Mouse (Mus musculus) CD4-positive helper T cell, adult 2 months (primary cell): ENCODE results near the gene Cops3.

Source experiments
- DNase-seq: peaks from one replicate; pipeline ENCODE4 v3.0.0-alpha.2; 2012; ENCODE audit warnings: low read depth, missing footprints, low spot score

Cops3 gene

GRCm38 (mm10) chr11:59811211-59811610 lies 28.4 kb downstream of the Cops3 start:
- no peak for DNase-seq

- peak; percentile 33 for DNase-seq
Measured at GRCm38 (mm10) chr11:59810480-59811158, 29.0 kb downstream of the Cops3 start.

GRCm38 (mm10) chr11:59809670-59810474 lies 29.8 kb downstream of the Cops3 start, which contains the start of gene Flcn:
TSS of gene Flcn (minus strand) at chr11:59810016.
- DNase-seq, result peak; percentile 91

- DNase-seq, result peak; percentile 75
Measured at GRCm38 (mm10) chr11:59809071-59809669, 30.5 kb downstream of the Cops3 start.

GRCm38 (mm10) chr11:59808170-59808960 lies 31.3 kb downstream of the Cops3 start:
- no peak for DNase-seq

- no peak for DNase-seq
Measured at GRCm38 (mm10) chr11:59805656-59806055, 34.0 kb downstream of the Cops3 start.

GRCm38 (mm10) chr11:59805256-59805655 lies 34.4 kb downstream of the Cops3 start:
- no peak for DNase-seq

GRCm38 (mm10) chr11:59804409-59805110 lies 35.1 kb downstream of the Cops3 start:
- no peak for DNase-seq

GRCm38 (mm10) chr11:59803516-59803915 lies 36.1 kb downstream of the Cops3 start:
- DNase-seq, result no peak

GRCm38 (mm10) chr11:59801881-59802280 lies 37.8 kb downstream of the Cops3 start:
- no peak for DNase-seq

- no peak for DNase-seq
Measured at GRCm38 (mm10) chr11:59800412-59800811, 39.2 kb downstream of the Cops3 start.

GRCm38 (mm10) chr11:59793390-59793789 lies 46.2 kb downstream of the Cops3 start:
- DNase-seq, result no peak

GRCm38 (mm10) chr11:59789311-59789710 lies 50.3 kb downstream of the Cops3 start:
- DNase-seq, result no peak

GRCm38 (mm10) chr11:59787199-59787781 lies 52.3 kb downstream of the Cops3 start, which contains the start of gene Pld6:
TSS of gene Pld6 (minus strand) at chr11:59787645.
- DNase-seq, result peak; percentile 31

- no peak for DNase-seq
Measured at GRCm38 (mm10) chr11:59786444-59787198, 53.0 kb downstream of the Cops3 start.

GRCm38 (mm10) chr11:59783591-59783990 lies 56.0 kb downstream of the Cops3 start:
- DNase-seq, result no peak

- no peak for DNase-seq
Measured at GRCm38 (mm10) chr11:59782091-59782590, 57.5 kb downstream of the Cops3 start.

GRCm38 (mm10) chr11:59780241-59780640 lies 59.4 kb downstream of the Cops3 start:
- DNase-seq, result no peak

- DNase-seq, result no peak
Measured at GRCm38 (mm10) chr11:59779406-59779805, 60.2 kb downstream of the Cops3 start.

- no peak for DNase-seq
Measured at GRCm38 (mm10) chr11:59778874-59779223, 60.8 kb downstream of the Cops3 start.
